Mouse (Mus musculus): ENCODE data around the gene Ssu72. TPM values are rescaled to one million over a fixed set of nuclear protein-coding genes. Genes with fewer than 3 reads are reported as not detected.
A peak's percentile ranks its signal among the peaks of the same experiment; 100 is the strongest.

The Ssu72 gene
- polyA plus RNA-seq, 1 experiment: 92.4 TPM

DNA sequence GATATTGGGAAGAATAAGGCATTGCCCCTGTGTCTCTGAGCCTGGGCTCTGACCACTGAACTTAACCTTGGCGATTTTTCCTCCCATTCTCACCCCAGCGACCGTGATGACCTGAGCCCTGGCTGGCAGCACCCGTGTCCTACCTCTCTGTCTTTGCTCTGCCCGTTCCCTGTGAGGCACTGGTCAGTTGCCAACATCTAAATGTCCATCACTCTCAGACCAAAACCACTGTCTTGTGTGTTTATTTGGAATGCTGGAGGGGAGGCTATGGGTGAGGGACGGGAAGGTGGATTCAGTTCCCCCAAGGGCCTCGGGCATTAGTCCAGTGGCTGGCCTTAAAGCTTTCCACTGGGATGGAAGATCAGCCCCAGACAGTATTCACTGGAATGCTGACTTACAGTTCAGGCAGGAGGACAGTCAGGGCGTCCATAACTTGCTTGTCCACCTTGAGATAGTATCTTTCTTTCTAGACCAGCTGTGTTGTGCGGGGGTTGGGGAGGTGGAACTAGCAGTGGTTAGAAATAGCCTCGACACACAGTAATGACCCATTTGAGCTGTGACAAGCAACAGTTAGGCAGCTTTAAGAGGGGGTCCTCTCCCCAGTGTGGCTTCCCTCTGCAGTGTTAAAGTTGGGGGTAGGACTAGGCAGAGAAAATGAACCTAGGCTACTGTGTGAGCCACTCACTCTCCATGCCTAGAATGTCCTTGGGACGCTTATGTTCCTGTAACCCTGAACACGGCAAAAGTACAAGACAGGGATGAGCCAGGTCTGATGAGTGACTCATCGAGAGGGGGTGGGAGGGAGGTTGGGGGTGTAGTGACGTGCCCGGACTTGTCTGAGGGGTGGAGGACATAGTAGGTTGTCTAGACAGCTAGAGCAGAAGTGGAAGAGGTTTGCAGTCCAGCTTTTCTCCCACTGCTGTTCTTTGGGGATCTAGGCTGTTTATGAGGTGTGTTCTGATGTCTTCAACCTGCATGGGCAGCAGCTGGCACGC is 8.0 kb upstream of the Ssu72 start:
- no peak for TF ChIP-seq MYOD1 (IDR thresholded peaks at IDR 0.05; ENCODE audit: control insufficient read depth, insufficient read length, low read depth)
- Histone ChIP-seq H3K79me2 (ENCODE audit: control insufficient read depth, insufficient read depth) (no peaks in the 10 kb centered on the region), H3K36me3 (ENCODE audit: control insufficient read depth, insufficient read depth) (no peaks in the 10 kb centered on the region), H3ac (ENCODE audit: control insufficient read depth, insufficient read length, low read depth) (no peak overlapping the region), H3K79me3 (ENCODE audit: low read depth) (no peaks in the 10 kb centered on the region), H3K27me3 (ENCODE audit: control insufficient read depth, insufficient read depth, insufficient read length) (no peaks in the 10 kb centered on the region), H3K4me3 (ENCODE audit: insufficient read depth, poor library complexity, severe bottlenecking) (peak overlapping the region; percentile 6)

GRCm38 (mm10) chr4:155700425-155700824 is 4.2 kb upstream of the Ssu72 start:
- H3K4me3 ChIP-seq (ENCODE audit: insufficient read depth, poor library complexity, severe bottlenecking): no peak overlapping the region
- TF ChIP-seq MYOG (IDR thresholded peaks at IDR 0.05; ENCODE audit: control insufficient read depth, extremely low read depth, insufficient read length) (no peak), FOSL1 (IDR thresholded peaks at IDR 0.05; ENCODE audit: insufficient read depth, low read length, poor library complexity, severe bottlenecking) (no peak), MYOD1 (IDR thresholded peaks at IDR 0.05; ENCODE audit: control insufficient read depth, insufficient read length, low read depth) (no peak), MAX (IDR thresholded peaks at IDR 0.05) (no peak), CEBPB (IDR thresholded peaks at IDR 0.05; ENCODE audit: low read depth) (no peak), USF1 (IDR thresholded peaks at IDR 0.05; ENCODE audit: low read depth) (no peak), CTCF (IDR thresholded peaks at IDR 0.05; ENCODE audit: control insufficient read depth, insufficient read depth, insufficient read length) (no peak)
- no peaks in the 10 kb centered on the region for H3K36me3 ChIP-seq (ENCODE audit: control insufficient read depth, insufficient read depth)
- H3K27me3 ChIP-seq (ENCODE audit: control insufficient read depth, insufficient read depth, insufficient read length): no peaks in the 10 kb centered on the region
- peaks cover 4% of the 10 kb centered on the region for H3K79me3 ChIP-seq (ENCODE audit: low read depth)
- peaks cover 4% of the 10 kb centered on the region for H3K79me2 ChIP-seq (ENCODE audit: control insufficient read depth, insufficient read depth)
- no peak overlapping the region for H3ac ChIP-seq (ENCODE audit: control insufficient read depth, insufficient read length, low read depth)

- no peaks in the 10 kb centered on the region for H3K36me3 ChIP-seq (ENCODE audit: control insufficient read depth, insufficient read depth)
- no peaks in the 10 kb centered on the region for H3K27me3 ChIP-seq (ENCODE audit: control insufficient read depth, insufficient read depth, insufficient read length)
- no peak overlapping the region for H3ac ChIP-seq (ENCODE audit: control insufficient read depth, insufficient read length, low read depth)
- TF ChIP-seq USF1 (IDR thresholded peaks at IDR 0.05; ENCODE audit: low read depth) (no peak), FOSL1 (IDR thresholded peaks at IDR 0.05; ENCODE audit: insufficient read depth, low read length, poor library complexity, severe bottlenecking) (no peak), MYOD1 (IDR thresholded peaks at IDR 0.05; ENCODE audit: control insufficient read depth, insufficient read length, low read depth) (no peak), CEBPB (IDR thresholded peaks at IDR 0.05; ENCODE audit: low read depth) (no peak), MAX (IDR thresholded peaks at IDR 0.05) (no peak), MYOG (IDR thresholded peaks at IDR 0.05; ENCODE audit: control insufficient read depth, extremely low read depth, insufficient read length) (no peak)
- no peak overlapping the region for H3K4me3 ChIP-seq (ENCODE audit: insufficient read depth, poor library complexity, severe bottlenecking)
- H3K79me2 ChIP-seq (ENCODE audit: control insufficient read depth, insufficient read depth): peaks cover 35% of the 10 kb centered on the region
- H3K79me3 ChIP-seq (ENCODE audit: low read depth): peaks cover 34% of the 10 kb centered on the region
Observed at GRCm38 (mm10) chr4:155703425-155703929, 1.1 kb upstream of the Ssu72 start.

DNA sequence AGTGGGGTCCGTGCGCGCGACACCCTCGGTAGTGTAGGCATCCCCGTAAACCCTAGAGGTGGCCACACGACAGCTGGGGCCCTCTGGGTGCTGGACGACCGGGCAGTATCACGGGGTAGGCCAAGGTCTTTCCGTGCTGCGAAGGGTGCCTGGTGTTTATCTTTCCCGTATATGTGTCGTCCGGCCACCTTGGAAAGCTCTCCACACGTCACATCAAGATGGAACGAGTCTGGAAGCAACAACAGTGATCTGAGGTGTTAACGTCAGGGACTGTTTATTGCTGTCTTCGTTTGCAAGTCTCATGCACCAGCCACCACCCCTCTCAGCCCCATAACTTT is 961 bp downstream of the Ssu72 start:
- H3ac ChIP-seq (ENCODE audit: control insufficient read depth, insufficient read length, low read depth): peak overlapping the region; percentile 85
- H3K4me3 ChIP-seq (ENCODE audit: insufficient read depth, poor library complexity, severe bottlenecking): peak overlapping the region; percentile 94
- H3K36me3 ChIP-seq (ENCODE audit: control insufficient read depth, insufficient read depth): no peaks in the 10 kb centered on the region
- TF ChIP-seq USF1 (IDR thresholded peaks at IDR 0.05; ENCODE audit: low read depth) (no peak), CTCF (IDR thresholded peaks at IDR 0.05; ENCODE audit: control insufficient read depth, insufficient read depth, insufficient read length) (no peak), CEBPB (IDR thresholded peaks at IDR 0.05; ENCODE audit: low read depth) (no peak), MYOD1 (IDR thresholded peaks at IDR 0.05; ENCODE audit: control insufficient read depth, insufficient read length, low read depth) (no peak), MYOG (IDR thresholded peaks at IDR 0.05; ENCODE audit: control insufficient read depth, extremely low read depth, insufficient read length) (no peak), MAX (IDR thresholded peaks at IDR 0.05) (no peak), FOSL1 (IDR thresholded peaks at IDR 0.05; ENCODE audit: insufficient read depth, low read length, poor library complexity, severe bottlenecking) (no peak)
- peaks cover 54% of the 10 kb centered on the region for H3K79me3 ChIP-seq (ENCODE audit: low read depth)
- no peaks in the 10 kb centered on the region for H3K27me3 ChIP-seq (ENCODE audit: control insufficient read depth, insufficient read depth, insufficient read length)
- peaks cover 56% of the 10 kb centered on the region for H3K79me2 ChIP-seq (ENCODE audit: control insufficient read depth, insufficient read depth)

DNA sequence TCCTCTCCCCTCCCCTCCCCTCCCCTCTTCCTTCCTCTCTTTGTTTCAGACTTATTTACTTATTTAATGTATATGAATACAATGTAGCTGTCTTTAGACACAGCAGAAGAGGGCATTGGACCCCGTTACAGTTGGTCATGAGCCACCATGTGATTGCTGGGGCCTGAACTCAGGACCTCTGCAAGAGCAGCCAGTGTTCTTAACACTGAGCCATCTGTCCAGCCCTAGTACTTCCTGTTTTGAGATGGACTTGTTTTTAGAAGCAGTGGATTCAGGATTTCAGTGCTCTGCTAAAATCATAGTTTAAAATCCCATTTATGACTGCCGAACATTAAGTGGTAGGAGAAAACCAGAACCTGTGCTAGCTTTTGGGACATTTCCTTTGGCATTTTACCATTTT is 4.0 kb downstream of the Ssu72 start:
- no peak for TF ChIP-seq MYOG (IDR thresholded peaks at IDR 0.05; ENCODE audit: control insufficient read depth, extremely low read depth, insufficient read length)
- no peak for TF ChIP-seq CEBPB (IDR thresholded peaks at IDR 0.05; ENCODE audit: low read depth)
- TF ChIP-seq MYOD1 (IDR thresholded peaks at IDR 0.05; ENCODE audit: control insufficient read depth, insufficient read length, low read depth): no peak
- no peak for TF ChIP-seq MAX (IDR thresholded peaks at IDR 0.05)
- no peak for TF ChIP-seq CTCF (IDR thresholded peaks at IDR 0.05; ENCODE audit: control insufficient read depth, insufficient read depth, insufficient read length)
- H3ac ChIP-seq (ENCODE audit: control insufficient read depth, insufficient read length, low read depth): no peak overlapping the region
- H3K4me3 ChIP-seq (ENCODE audit: insufficient read depth, poor library complexity, severe bottlenecking): no peak overlapping the region
- H3K79me3 ChIP-seq (ENCODE audit: low read depth): peaks cover 80% of the 10 kb centered on the region
- H3K79me2 ChIP-seq (ENCODE audit: control insufficient read depth, insufficient read depth): peaks cover 86% of the 10 kb centered on the region
- H3K27me3 ChIP-seq (ENCODE audit: control insufficient read depth, insufficient read depth, insufficient read length): no peaks in the 10 kb centered on the region
- no peaks in the 10 kb centered on the region for H3K36me3 ChIP-seq (ENCODE audit: control insufficient read depth, insufficient read depth)

DNA sequence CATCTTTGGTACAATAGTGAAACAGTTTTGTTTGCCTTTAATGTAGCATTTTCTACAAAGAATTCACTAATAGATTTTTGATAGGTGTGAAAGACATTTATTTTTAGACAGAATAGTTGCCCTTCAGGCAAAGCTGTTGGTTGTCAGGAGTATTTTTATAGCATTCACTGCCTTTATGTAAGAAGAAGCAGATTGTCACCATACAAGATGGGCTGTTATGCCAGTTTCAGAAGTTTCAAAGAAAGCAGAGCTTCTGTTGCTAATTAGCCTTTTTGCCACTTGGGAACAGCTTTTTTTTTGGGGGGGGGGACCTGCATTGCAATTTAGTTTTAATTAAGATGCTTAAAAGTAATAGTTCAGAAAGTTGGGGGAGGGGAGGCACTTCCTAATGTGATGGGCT is 4.4 kb downstream of the Ssu72 start:
- Histone ChIP-seq H3K4me3 (ENCODE audit: insufficient read depth, poor library complexity, severe bottlenecking) (no peak overlapping the region), H3K36me3 (ENCODE audit: control insufficient read depth, insufficient read depth) (no peaks in the 10 kb centered on the region), H3K79me2 (ENCODE audit: control insufficient read depth, insufficient read depth) (peaks cover 90% of the 10 kb centered on the region), H3ac (ENCODE audit: control insufficient read depth, insufficient read length, low read depth) (no peak overlapping the region), H3K27me3 (ENCODE audit: control insufficient read depth, insufficient read depth, insufficient read length) (no peaks in the 10 kb centered on the region), H3K79me3 (ENCODE audit: low read depth) (peaks cover 84% of the 10 kb centered on the region)
- TF ChIP-seq MAX (IDR thresholded peaks at IDR 0.05) (no peak), CEBPB (IDR thresholded peaks at IDR 0.05; ENCODE audit: low read depth) (no peak), FOSL1 (IDR thresholded peaks at IDR 0.05; ENCODE audit: insufficient read depth, low read length, poor library complexity, severe bottlenecking) (no peak), MYOD1 (IDR thresholded peaks at IDR 0.05; ENCODE audit: control insufficient read depth, insufficient read length, low read depth) (no peak), USF1 (IDR thresholded peaks at IDR 0.05; ENCODE audit: low read depth) (no peak), MYOG (IDR thresholded peaks at IDR 0.05; ENCODE audit: control insufficient read depth, extremely low read depth, insufficient read length) (no peak), CTCF (IDR thresholded peaks at IDR 0.05; ENCODE audit: control insufficient read depth, insufficient read depth, insufficient read length) (no peak)
